Mouse (Mus musculus): ENCODE measurements at regions not wholly inside any gene's neighbourhood (a gene's known extent, or its start where the extent isn't known, plus 50 kb on each side); places are given as distances from the start of the nearest gene placed in this dataset.

DNA sequence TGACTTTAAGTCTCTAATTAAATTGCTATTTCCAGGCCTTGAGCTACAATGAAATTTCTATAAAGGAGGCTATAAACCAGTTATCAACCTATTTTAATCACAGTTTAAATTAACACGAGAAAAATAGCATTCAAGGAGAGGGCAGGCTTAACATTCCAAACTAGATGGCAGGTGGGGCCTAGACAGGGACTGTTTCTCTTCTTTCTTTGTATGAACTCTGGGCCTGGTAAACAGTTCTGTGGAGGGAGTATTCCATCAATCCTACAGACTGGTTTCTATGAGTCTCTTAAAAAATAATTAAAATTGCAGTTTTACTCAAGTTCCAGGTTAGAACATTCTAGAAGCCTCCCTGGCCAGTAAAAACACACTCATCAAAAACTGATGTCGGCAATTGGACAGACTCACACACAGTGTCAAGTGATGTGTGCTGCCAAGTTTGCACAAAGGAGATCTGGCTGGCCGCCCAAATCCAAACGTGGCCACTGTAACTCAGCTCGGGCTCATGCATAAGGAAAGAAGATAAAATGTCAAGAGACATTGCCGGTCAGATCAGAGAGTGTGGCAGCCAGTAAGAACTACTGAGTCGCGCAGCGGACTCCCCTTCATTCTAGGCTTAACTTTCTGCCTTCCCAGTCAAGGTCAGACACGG lies 206.5 kb upstream of the Sash1 start:
- TF ChIP-seq CEBPB (IDR thresholded peaks at IDR 0.05; ENCODE audit: low read depth) = no peak
- no peak for TF ChIP-seq CTCF (IDR thresholded peaks at IDR 0.05; ENCODE audit: control insufficient read depth, insufficient read depth, insufficient read length)
- TF ChIP-seq USF1 (IDR thresholded peaks at IDR 0.05; ENCODE audit: low read depth) = no peak

All from C2C12 (cell line).